Mouse (Mus musculus) kidney, embryonic 14.5 days (tissue): ENCODE measurements around the gene Klhl18. TPM values are rescaled to one million over a fixed set of nuclear protein-coding genes. Genes with fewer than 3 reads are reported as not detected.
"Not testable (repeated sequence)": the region's sequence is repeated elsewhere in the genome, so short reads cannot be mapped to it uniquely, and the experiment has no call there.

ENCODE experiments used
- ATAC-seq: fragments of 200-750 bp; cut with Nextera tagmentation; 2 replicates; pipeline ENCODE4 v1.8.0; 2017; ENCODE audit warnings: moderate number of reproducible peaks, mild to moderate bottlenecking, moderate TSS enrichment, moderate library complexity; ENCODE audit not compliant: low FRiP score, low TSS enrichment
- H3K27ac ChIP-seq: fragments of 300-500 bp; sonication (generic); 2 replicates; pipeline ENCODE4 v1.5.1; 2014; ENCODE audit warnings: low read depth, mild to moderate bottlenecking, low read length, moderate library complexity, mixed read lengths
- H3K27me3 ChIP-seq: fragments of 300-500 bp; sonication (generic); 2 replicates; pipeline ENCODE4 v1.6.1; 2014; ENCODE audit warnings: mild to moderate bottlenecking, low read length; ENCODE audit not compliant: control insufficient read depth, insufficient read depth
- H3K36me3 ChIP-seq: fragments of 300-500 bp; sonication (generic); 2 replicates; pipeline ENCODE4 v1.6.1; 2014; ENCODE audit warnings: low read length, mixed read lengths; ENCODE audit not compliant: control insufficient read depth, insufficient read depth
- H3K4me1 ChIP-seq: fragments of 300-500 bp; sonication (generic); 2 replicates; pipeline ENCODE4 v1.6.1; 2014; ENCODE audit warnings: low read length, mixed read lengths; ENCODE audit not compliant: control insufficient read depth, insufficient read depth
- H3K4me2 ChIP-seq: fragments of 300-500 bp; sonication (generic); replicated peaks from 2 replicates; pipeline ENCODE4 v1.6.1; 2014; ENCODE audit warnings: low read depth, mild to moderate bottlenecking, low read length
- H3K4me3 ChIP-seq: fragments of 300-500 bp; sonication (generic); 2 replicates; pipeline ENCODE4 v1.5.1; 2014; ENCODE audit warnings: mild to moderate bottlenecking, low read length
- H3K9ac ChIP-seq: fragments of 300-500 bp; sonication (generic); 2 replicates; pipeline ENCODE4 v1.6.1; 2014; ENCODE audit warnings: low read depth, mild to moderate bottlenecking, low read length, moderate library complexity
- H3K9me3 ChIP-seq: fragments of 300-500 bp; sonication (generic); 2 replicates; pipeline ENCODE4 v1.6.1; 2016; ENCODE audit warnings: low read length; ENCODE audit not compliant: control insufficient read depth
- WGBS: fragments of 180-500 bp; shearing (Covaris S2); extraction: QIAGEN DNeasy Blood & Tissue Kit; methylation state at CpG from one replicate; pipeline ENCODE4 v1.1.7; 2014; 5-methylcytosine and 5-hydroxymethylcytosine counted together
- polyA plus RNA-seq: library from polyadenylated mRNA; unstranded; fragments of >200 nt; fragmentation: Nextera tagmentation; extraction: Ambion mirVana; gene quantifications from 2 replicates; pipeline ENCODE4 v1.2.1, GENCODE M21; 2014

The Klhl18 gene
- polyA plus RNA-seq, 1 experiment from 2014 or later = 10.5 TPM

- H3K27me3 ChIP-seq = no peaks in the 10 kb centered on the region
- peak within 1 kb of the TSS; percentile 90 for H3K4me3 ChIP-seq
- H3K4me2 ChIP-seq = peak within 1 kb of the TSS; percentile 89
- peak; percentile 96 for ATAC-seq
- peak within 1 kb of the TSS; percentile 88 for H3K9ac ChIP-seq
- no peaks in the 10 kb centered on the region for H3K36me3 ChIP-seq
- WGBS = 1% methylated on average over 36 of the region's 39 CpGs
- no peaks in the 10 kb centered on the region for H3K9me3 ChIP-seq
- H3K4me1 ChIP-seq = peaks cover 11% of the 10 kb centered on the region
- H3K27ac ChIP-seq = peak within 1 kb of the TSS; percentile 84
Measured at GRCm38 (mm10) chr9:110408099-110408773, 68.3 kb downstream of the Klhl18 start, which contains the start of gene Ptpn23. TSS of gene Ptpn23 (minus strand) at chr9:110408213.

- Histone ChIP-seq H3K36me3 (no peaks in the 10 kb centered on the region), H3K9ac (peak overlapping the region; percentile 88), H3K27ac (0 out of 2 replicates have a peak overlapping the region, but pooled peaks have one; percentile 17), H3K9me3 (no peaks in the 10 kb centered on the region), H3K4me1 (peaks cover 11% of the 10 kb centered on the region), H3K4me2 (peak overlapping the region; percentile 89), H3K27me3 (no peaks in the 10 kb centered on the region), H3K4me3 (peak overlapping the region; percentile 90)
- peak; percentile 65 for ATAC-seq
- 1% methylated on average over 41 of the region's 41 CpGs for WGBS
Measured at GRCm38 (mm10) chr9:110407311-110408098, 69.0 kb downstream of the Klhl18 start.

GRCm38 (mm10) chr9:110403240-110403639, 73.3 kb downstream of the Klhl18 start:
- not testable (repeated sequence) for ATAC-seq, H3K27me3 ChIP-seq, H3K4me3 ChIP-seq, H3K4me1 ChIP-seq, H3K27ac ChIP-seq, H3K9me3 ChIP-seq, H3K4me2 ChIP-seq, H3K9ac ChIP-seq, H3K36me3 ChIP-seq
- WGBS = 92% methylated on average over 4 of the region's 4 CpGs

DNA sequence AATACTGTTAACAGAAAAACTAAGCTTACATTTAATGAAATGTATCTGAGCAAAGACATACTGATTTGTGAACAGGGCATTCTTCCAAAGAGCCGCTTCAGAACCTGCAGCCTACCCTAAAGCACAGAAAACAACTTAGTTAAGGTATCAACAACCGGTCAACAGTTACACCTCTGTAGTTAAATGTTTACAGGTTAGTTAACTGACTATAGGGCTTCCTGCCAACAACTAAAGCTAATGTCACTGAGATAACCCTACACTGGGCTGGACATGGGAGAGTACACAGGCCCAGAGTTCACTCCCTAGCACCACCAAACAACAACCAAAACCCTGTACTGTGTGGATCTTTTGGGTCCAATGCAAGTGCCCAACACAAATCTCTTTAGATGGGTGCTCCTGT, 73.8 kb downstream of the Klhl18 start:
- H3K27ac ChIP-seq = no peak overlapping the region
- no peak overlapping the region for H3K4me2 ChIP-seq
- no peak for ATAC-seq
- no peak overlapping the region for H3K4me3 ChIP-seq
- peaks cover 6% of the 10 kb centered on the region for H3K4me1 ChIP-seq
- peaks cover 4% of the 10 kb centered on the region; the same call in 1 of the 2 replicates for H3K36me3 ChIP-seq
- H3K27me3 ChIP-seq = no peaks in the 10 kb centered on the region
- WGBS = 96% methylated on average over 2 of the region's 2 CpGs
- H3K9ac ChIP-seq = no peak overlapping the region
- H3K9me3 ChIP-seq = no peaks in the 10 kb centered on the region

- Histone ChIP-seq H3K27me3 (no peaks in the 10 kb centered on the region), H3K4me2 (no peak overlapping the region), H3K9ac (no peak overlapping the region), H3K9me3 (no peaks in the 10 kb centered on the region), H3K4me1 (no peaks in the 10 kb centered on the region), H3K36me3 (peaks cover 12% of the 10 kb centered on the region), H3K4me3 (no peak overlapping the region), H3K27ac (no peak overlapping the region)
- 79% methylated on average over 5 of the region's 5 CpGs for WGBS
- ATAC-seq = no peak
Measured at GRCm38 (mm10) chr9:110400650-110401049, 75.8 kb downstream of the Klhl18 start.

- Histone ChIP-seq H3K4me3 (no peak overlapping the region), H3K9ac (no peak overlapping the region), H3K27ac (no peak overlapping the region), H3K27me3 (no peaks in the 10 kb centered on the region), H3K36me3 (peaks cover 68% of the 10 kb centered on the region), H3K4me2 (no peak overlapping the region), H3K4me1 (no peaks in the 10 kb centered on the region), H3K9me3 (no peaks in the 10 kb centered on the region)
- WGBS = 91% methylated on average over 4 of the region's 4 CpGs
- ATAC-seq = no peak
Measured at GRCm38 (mm10) chr9:110393295-110393694, 83.2 kb downstream of the Klhl18 start.

GRCm38 (mm10) chr9:110390843-110391242, 85.7 kb downstream of the Klhl18 start:
- 99% methylated on average over 3 of the region's 3 CpGs for WGBS
- Histone ChIP-seq H3K27me3 (no peaks in the 10 kb centered on the region), H3K27ac (no peak overlapping the region), H3K4me3 (no peak overlapping the region), H3K4me2 (no peak overlapping the region), H3K36me3 (peaks cover 85% of the 10 kb centered on the region), H3K9ac (no peak overlapping the region), H3K4me1 (no peaks in the 10 kb centered on the region), H3K9me3 (no peaks in the 10 kb centered on the region)
- no peak for ATAC-seq

DNA sequence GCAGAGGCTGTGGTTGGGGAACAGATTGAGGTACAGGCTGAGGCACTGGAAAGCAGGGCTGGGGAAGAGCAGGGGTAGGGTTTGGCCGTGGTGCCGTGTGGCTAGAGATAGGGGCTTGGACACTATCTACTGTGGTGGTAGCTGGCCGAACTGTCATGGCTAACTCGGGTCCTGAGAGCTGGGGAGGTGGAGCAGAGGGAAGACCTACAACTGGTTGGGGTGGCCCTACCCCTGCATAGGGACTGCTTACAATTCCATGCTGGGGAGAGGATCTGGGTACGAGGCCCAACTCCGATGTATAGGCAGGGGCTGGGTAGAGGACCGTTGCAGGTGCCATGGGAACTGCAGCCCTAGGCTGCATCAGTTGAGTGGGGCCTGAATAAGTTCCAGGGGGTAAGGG, 88.5 kb downstream of the Klhl18 start:
- H3K27ac ChIP-seq = no peak overlapping the region
- H3K9me3 ChIP-seq = no peaks in the 10 kb centered on the region
- no peak overlapping the region for H3K4me2 ChIP-seq
- ATAC-seq = no peak
- WGBS = 95% methylated on average over 7 of the region's 7 CpGs
- no peak overlapping the region for H3K4me3 ChIP-seq
- no peak overlapping the region for H3K9ac ChIP-seq
- peaks cover 98% of the 10 kb centered on the region for H3K36me3 ChIP-seq
- H3K27me3 ChIP-seq = no peaks in the 10 kb centered on the region
- H3K4me1 ChIP-seq = no peaks in the 10 kb centered on the region

- Histone ChIP-seq H3K27me3 (no peaks in the 10 kb centered on the region), H3K36me3 (peaks cover 76% of the 10 kb centered on the region), H3K9me3 (no peaks in the 10 kb centered on the region), H3K4me1 (no peaks in the 10 kb centered on the region), H3K9ac (no peak overlapping the region), H3K4me2 (no peak overlapping the region), H3K4me3 (no peak overlapping the region), H3K27ac (no peak overlapping the region)
- 92% methylated on average over 7 of the region's 7 CpGs for WGBS
- no peak for ATAC-seq
Measured at GRCm38 (mm10) chr9:110384369-110384929, 92.0 kb downstream of the Klhl18 start.
